Mouse (Mus musculus): ENCODE data around the gene Dok4.

DNA sequence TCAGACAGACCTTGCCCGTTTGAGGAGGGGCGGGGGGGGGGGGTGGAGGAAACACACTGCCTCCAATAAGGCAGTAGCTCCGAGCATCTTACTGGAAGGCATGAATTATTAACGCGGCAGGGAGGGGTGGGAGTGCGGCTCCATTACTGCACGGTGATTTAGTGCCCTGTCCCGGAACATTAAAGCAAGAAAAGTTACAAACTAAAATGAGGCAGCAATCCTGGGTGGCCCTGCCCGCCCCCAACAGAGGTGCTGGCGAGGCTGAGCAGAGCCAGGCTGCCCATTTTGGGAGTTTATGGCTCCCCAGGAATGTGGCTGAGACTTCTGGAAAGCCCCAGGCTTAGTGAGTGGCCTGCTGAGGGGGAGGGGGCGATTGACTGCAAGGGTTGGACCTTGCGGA lies 27.6 kb upstream of the Dok4 start:
- TF ChIP-seq TCF12 (IDR thresholded peaks at IDR 0.05; ENCODE audit: insufficient read depth, poor library complexity, severe bottlenecking) (no peak), POLR2A (IDR thresholded peaks at IDR 0.05; ENCODE audit: insufficient read length, low read depth) (no peak)
